Comparison of ENCODE assay signal across 8 mouse cellular contexts in the genomic region with DNA sequence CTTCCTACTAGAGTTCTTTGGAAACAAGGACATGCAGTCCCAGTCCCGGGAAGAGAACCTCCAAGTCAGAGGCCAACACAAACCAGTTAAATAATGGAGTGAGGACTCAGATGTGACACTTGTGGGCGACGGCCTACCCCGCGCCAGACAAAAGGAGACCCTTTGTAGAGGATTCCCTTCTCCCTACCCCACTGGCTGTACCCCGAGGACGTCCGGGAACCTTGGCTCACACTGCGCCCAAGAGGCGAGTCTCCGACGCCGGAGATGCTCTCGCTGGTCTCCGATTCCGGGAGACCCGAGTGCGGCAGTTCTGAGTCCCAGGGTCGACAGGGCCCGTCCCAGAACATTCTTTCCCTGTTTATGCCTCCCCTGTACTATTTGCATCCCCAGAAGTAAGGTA. TPM values are rescaled to one million over a fixed set of nuclear protein-coding genes. Genes with fewer than 3 reads are reported as not detected.
A peak's percentile ranks its signal among the peaks of the same experiment; 100 is the strongest.
DNase-seq lines count a peak whose midpoint lies in the region; ATAC-seq and TF ChIP-seq lines count a peak whose summit lies in the region.

No protein-coding gene starts in this region.

- peaks cover 26% of the 10 kb centered on the region; the same call in 1 of the 2 replicates for H3K79me2 ChIP-seq in liver, adult 2 months (ENCODE audit: control insufficient read depth, insufficient read depth, low read length)
- H3K79me2 ChIP-seq in myocyte (ENCODE audit: control insufficient read depth, insufficient read depth), result no peaks in the 10 kb centered on the region

- no peak overlapping the region for H3ac ChIP-seq in myocyte (ENCODE audit: control insufficient read depth, insufficient read length)

- peak; percentile 5 to 9 for DNase-seq in left cerebral cortex, adult 18-20 months (ENCODE audit: low spot score in 2 of 2)
- no peak for DNase-seq in left cerebral cortex, adult 9 months (ENCODE audit: low spot score in 2 of 2)
- peak; percentile 35 for DNase-seq in adrenal gland, postnatal 25 days
- DNase-seq in forebrain, postnatal 0 days, result peak; percentile 29
- peak; percentile 32 for DNase-seq in hindbrain, postnatal 0 days (ENCODE audit: low spot score)
- peak; percentile 27 for DNase-seq in liver, adult 2 months (ENCODE audit: extremely low read depth, low read depth, low spot score)
- DNase-seq in thymus, postnatal 36 days, result peak; percentile 30 to 41

- ATAC-seq in forebrain, postnatal 0 days, result peak; percentile 21
- peak; percentile 30 for ATAC-seq in hindbrain, postnatal 0 days

- peak overlapping the region; percentile 68 for H3K9ac ChIP-seq in forebrain, postnatal 0 days
- peak overlapping the region; percentile 74 for H3K9ac ChIP-seq in hindbrain, postnatal 0 days (replicated peaks; ENCODE audit: low read length)
- peak overlapping the region; percentile 95 for H3K9ac ChIP-seq in liver, adult 2 months (ENCODE audit: low read depth, low read length)

- no peaks in the 10 kb centered on the region for H3K27me3 ChIP-seq in forebrain, postnatal 0 days (ENCODE audit: insufficient read depth, low read length)
- no peaks in the 10 kb centered on the region for H3K27me3 ChIP-seq in hindbrain, postnatal 0 days (ENCODE audit: insufficient read depth, low read length)
- H3K27me3 ChIP-seq in liver, adult 2 months (ENCODE audit: control insufficient read depth, insufficient read depth, low read length), result no peaks in the 10 kb centered on the region
- peaks cover 20% of the 10 kb centered on the region for H3K27me3 ChIP-seq in myocyte (ENCODE audit: control insufficient read depth, insufficient read depth, insufficient read length)

- TF ChIP-seq CTCF in forebrain, postnatal 0 days (IDR thresholded peaks at IDR 0.05; ENCODE audit: low read depth), result no peak
- TF ChIP-seq CTCF in hindbrain, postnatal 0 days (IDR thresholded peaks at IDR 0.05; ENCODE audit: low read depth), result no peak
- TF ChIP-seq CTCF in liver, adult 2 months (IDR thresholded peaks at IDR 0.05; ENCODE audit: low read depth, low read length), result no peak

- WGBS in forebrain, postnatal 0 days, result under 1% methylated on average over 20 of the region's 20 CpGs
- under 1% methylated on average over 20 of the region's 20 CpGs for WGBS in hindbrain, postnatal 0 days
- WGBS in liver, adult 2 months, result under 1% methylated on average over 20 of the region's 20 CpGs

- TF ChIP-seq POLR2A in liver, adult 2 months (IDR thresholded peaks at IDR 0.05; ENCODE audit: extremely low read depth, insufficient read depth, low read length), result no peak
- TF ChIP-seq POLR2A in myocyte (IDR thresholded peaks at IDR 0.05; ENCODE audit: insufficient read length, low read depth), result no peak

- H3K4me3 ChIP-seq in forebrain, postnatal 0 days (ENCODE audit: low read depth, low read length), result peak overlapping the region; percentile 68
- H3K4me3 ChIP-seq in hindbrain, postnatal 0 days (ENCODE audit: low read length), result peak overlapping the region; percentile 64
- H3K4me3 ChIP-seq in liver, adult 2 months (ENCODE audit: insufficient read depth, low read depth, low read length), result peak overlapping the region; percentile 98
- peak overlapping the region; percentile 20 for H3K4me3 ChIP-seq in myocyte

- peak overlapping the region; percentile 79 for H3K27ac ChIP-seq in forebrain, postnatal 0 days (ENCODE audit: low read depth, low read length)
- H3K27ac ChIP-seq in hindbrain, postnatal 0 days, result peak overlapping the region; percentile 80
- peak overlapping the region; percentile 96 for H3K27ac ChIP-seq in liver, adult 2 months (replicated peaks; ENCODE audit: insufficient read depth, low read depth, low read length)

- H3K9me3 ChIP-seq in forebrain, postnatal 0 days (ENCODE audit: low read length), result no peaks in the 10 kb centered on the region
- no peaks in the 10 kb centered on the region for H3K9me3 ChIP-seq in hindbrain, postnatal 0 days (ENCODE audit: low read length)

- no peaks in the 10 kb centered on the region for H3K36me3 ChIP-seq in forebrain, postnatal 0 days (ENCODE audit: insufficient read depth)
- no peaks in the 10 kb centered on the region for H3K36me3 ChIP-seq in hindbrain, postnatal 0 days (ENCODE audit: insufficient read depth, low read length)
- H3K36me3 ChIP-seq in liver, adult 2 months (ENCODE audit: control insufficient read depth, insufficient read depth, low read length), result no peaks in the 10 kb centered on the region
- H3K36me3 ChIP-seq in myocyte (ENCODE audit: control insufficient read depth, insufficient read depth), result no peaks in the 10 kb centered on the region

- no peaks in the 10 kb centered on the region for H3K4me1 ChIP-seq in forebrain, postnatal 0 days (ENCODE audit: insufficient read depth)
- H3K4me1 ChIP-seq in hindbrain, postnatal 0 days (ENCODE audit: insufficient read depth, low read length), result 0 out of 2 replicates have a peak, but pooled peaks cover 5% of the 10 kb centered on the region
- H3K4me1 ChIP-seq in liver, adult 2 months (ENCODE audit: control insufficient read depth, insufficient read depth, low read length), result peaks cover 24% of the 10 kb centered on the region

- H3K4me2 ChIP-seq in forebrain, postnatal 0 days (ENCODE audit: low read depth), result peak overlapping the region; percentile 81
- H3K4me2 ChIP-seq in hindbrain, postnatal 0 days (ENCODE audit: low read depth, low read length), result peak overlapping the region; percentile 75
- peak overlapping the region; percentile 97 for H3K4me2 ChIP-seq in myocyte (ENCODE audit: low read depth)

TF ChIP-seq in myocyte, 11 proteins besides CTCF, POLR2A, EP300 and RAD21:
- no peak for TF ChIP-seq MYOD1 (IDR thresholded peaks at IDR 0.05; ENCODE audit: control insufficient read depth in 1 of 3, insufficient read length in 2 of 3, low read depth in 2 of 3)
- TF ChIP-seq TCF12 (IDR thresholded peaks at IDR 0.05; ENCODE audit: insufficient read depth, poor library complexity, severe bottlenecking), result no peak
- no peak for TF ChIP-seq USF1 (IDR thresholded peaks at IDR 0.05; ENCODE audit: low read depth)
- no peak for TF ChIP-seq E2F4 (IDR thresholded peaks at IDR 0.05; ENCODE audit: insufficient read depth)
- TF ChIP-seq SRF (IDR thresholded peaks at IDR 0.05; ENCODE audit: control insufficient read depth, insufficient read length, low read depth), result no peak
- no peak for TF ChIP-seq TCF3 (IDR thresholded peaks at IDR 0.05; ENCODE audit: insufficient read length, low read depth)
- no peak for TF ChIP-seq MAX (IDR thresholded peaks at IDR 0.05; ENCODE audit: low read depth)
- TF ChIP-seq REST (IDR thresholded peaks at IDR 0.05; ENCODE audit: insufficient read depth, insufficient read length), result no peak
- no peak for TF ChIP-seq MYOG (IDR thresholded peaks at IDR 0.05; ENCODE audit: control insufficient read depth in 1 of 3, insufficient read depth in 1 of 3, insufficient read length in 2 of 3, low read depth in 2 of 3)
- TF ChIP-seq CEBPB (IDR thresholded peaks at IDR 0.05; ENCODE audit: insufficient read depth, poor library complexity, severe bottlenecking), result no peak
- no peak for TF ChIP-seq POLR2AphosphoS2 (IDR thresholded peaks at IDR 0.05; ENCODE audit: insufficient read length, low read depth)

RNA-seq across cellular contexts. Expression of a gene that starts 0.5 kb away (rescaled TPM):
- total RNA-seq in left cerebral cortex, adult 18-20 months (2021), result 10 to 100 TPM; 13.6 to 14.7 TPM
- total RNA-seq in adrenal gland, postnatal 25 days (2021), result 165 and 265 TPM in 2 replicates
- total RNA-seq in forebrain, postnatal 0 days (2014; rRNA removed), result 26.4 and 39.2 TPM in 2 replicates
- 3.7 and 6.3 TPM in 2 replicates for polyA plus RNA-seq in forebrain, postnatal 0 days (2015; fragmentation: Nextera tagmentation; extraction: Ambion mirVana)
- 43.5 and 49.5 TPM in 2 replicates for total RNA-seq in hindbrain, postnatal 0 days (2014; rRNA removed)
- 8.8 TPM in 2 replicates for polyA plus RNA-seq in hindbrain, postnatal 0 days (2015; fragmentation: Nextera tagmentation; extraction: Ambion mirVana)
- total RNA-seq in liver, adult 2 months (2014; rRNA removed), result 65.4 and 89.1 TPM in 2 replicates
- 17.1 and 21.0 TPM in 2 replicates for polyA plus RNA-seq in liver, adult 2 months (2012; rRNA removed)
- 0.68 TPM for polyA plus RNA-seq in myocyte (2012; fragmentation: generic; extraction: Trizol)

Comparison
In these comparisons a context has a peak if more than half of its experiments do, and no peak if none do; other contexts are left out.
1. DNase-seq: peak in left cerebral cortex, adult 18-20 months (2 of 2), adrenal gland, postnatal 25 days (single experiment), forebrain, postnatal 0 days (single experiment), hindbrain, postnatal 0 days (single experiment), liver, adult 2 months (single experiment) and thymus, postnatal 36 days (2 of 2); none in left cerebral cortex, adult 9 months (0 of 2).
2. H3K4me3 ChIP-seq: peak in every context shown above with its lines; median percentile 98 in liver, adult 2 months; 68 in forebrain, postnatal 0 days; 64 in hindbrain, postnatal 0 days; 20 in myocyte.
3. Peak in every context shown above with its lines, with median percentiles within 50 percentile points of each other: H3K27ac ChIP-seq, H3K4me2 ChIP-seq and H3K9ac ChIP-seq.